Mouse (Mus musculus) cerebellum, postnatal 25 days (tissue): Measurements from ENCODE around the gene Runx1.

ENCODE experiments used
- DNase-seq, 2 experiments: peaks; one replicate each; pipeline ENCODE4 v3.0.0; 2021; ENCODE audit warnings: mixed read lengths in 2 of 2

Runx1 gene

GRCm38 (mm10) chr16:92651256-92651655, 174.7 kb downstream of the Runx1 start:
- no peak for DNase-seq

GRCm38 (mm10) chr16:92646153-92646552, 179.8 kb downstream of the Runx1 start:
- no peak for DNase-seq

GRCm38 (mm10) chr16:92645423-92646115, 180.4 kb downstream of the Runx1 start:
- DNase-seq, result no peak

GRCm38 (mm10) chr16:92644718-92645422, 181.1 kb downstream of the Runx1 start:
- no peak for DNase-seq

- no peak for DNase-seq
These were observed 181.6 kb downstream of the Runx1 start for GRCm38 (mm10) chr16:92644315-92644714.

- DNase-seq, result no peak
These were observed 183.7 kb downstream of the Runx1 start for GRCm38 (mm10) chr16:92642283-92642682.

GRCm38 (mm10) chr16:92641053-92641452, 184.9 kb downstream of the Runx1 start:
- DNase-seq, result no peak

GRCm38 (mm10) chr16:92639093-92639492, 186.9 kb downstream of the Runx1 start:
- no peak for DNase-seq

- no peak for DNase-seq
These were observed 188.9 kb downstream of the Runx1 start for GRCm38 (mm10) chr16:92637033-92637432.

GRCm38 (mm10) chr16:92632115-92632763, 193.7 kb downstream of the Runx1 start:
- DNase-seq, result no peak

- no peak for DNase-seq
These were observed 194.3 kb downstream of the Runx1 start for GRCm38 (mm10) chr16:92631637-92632036.

GRCm38 (mm10) chr16:92630950-92631349, 195.0 kb downstream of the Runx1 start:
- no peak for DNase-seq

GRCm38 (mm10) chr16:92629829-92630228, 196.1 kb downstream of the Runx1 start:
- no peak for DNase-seq

- DNase-seq, result no peak
These were observed 198.7 kb downstream of the Runx1 start for GRCm38 (mm10) chr16:92627262-92627661.

- peak; percentile 15 to 36 for DNase-seq
These were observed 202.0 kb downstream of the Runx1 start for GRCm38 (mm10) chr16:92623953-92624352.

GRCm38 (mm10) chr16:92621859-92622258, 204.1 kb downstream of the Runx1 start:
- no peak for DNase-seq

GRCm38 (mm10) chr16:92620841-92621518, 205.0 kb downstream of the Runx1 start:
- no peak for DNase-seq

GRCm38 (mm10) chr16:92616839-92617238, 209.1 kb downstream of the Runx1 start:
- DNase-seq, result no peak

GRCm38 (mm10) chr16:92615234-92615799, 210.6 kb downstream of the Runx1 start:
- DNase-seq, result no peak

GRCm38 (mm10) chr16:92612546-92612945, 213.4 kb downstream of the Runx1 start:
- DNase-seq, result no peak

GRCm38 (mm10) chr16:92611641-92612149, 214.3 kb downstream of the Runx1 start:
- peak; percentile 60 to 73 for DNase-seq

GRCm38 (mm10) chr16:92610464-92610863, 215.5 kb downstream of the Runx1 start:
- no peak for DNase-seq

- DNase-seq, result no peak
These were observed 216.3 kb downstream of the Runx1 start for GRCm38 (mm10) chr16:92609717-92610077.
